Mouse (Mus musculus) Muller cell, postnatal 12 days (primary cell): Measurements from ENCODE around the gene Me1.

Source experiments
- DNase-seq: peaks from one replicate; pipeline ENCODE4 v3.0.0-alpha.2; 2015; ENCODE audit errors: inconsistent ontology term

The Me1 gene

DNA sequence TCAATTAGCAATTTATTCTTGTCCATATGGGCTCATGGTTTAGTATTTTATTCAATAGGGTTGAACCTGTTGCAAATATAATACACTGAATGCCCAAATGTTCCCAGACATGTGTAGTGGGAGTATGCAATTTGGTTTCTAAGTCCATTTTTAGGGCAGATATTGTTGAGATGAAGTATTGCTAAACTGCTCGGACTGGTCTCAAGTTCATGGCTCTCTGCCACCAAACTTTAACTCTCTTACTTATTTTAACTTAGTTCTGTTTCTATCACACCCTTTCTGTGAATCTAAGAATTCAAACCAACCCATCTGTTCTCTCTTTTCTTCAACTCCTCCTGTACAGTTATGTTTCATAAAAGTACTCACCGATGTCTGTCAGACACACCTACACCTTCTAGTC lies 35.4 kb downstream of the Me1 start:
- no peak for DNase-seq

DNA sequence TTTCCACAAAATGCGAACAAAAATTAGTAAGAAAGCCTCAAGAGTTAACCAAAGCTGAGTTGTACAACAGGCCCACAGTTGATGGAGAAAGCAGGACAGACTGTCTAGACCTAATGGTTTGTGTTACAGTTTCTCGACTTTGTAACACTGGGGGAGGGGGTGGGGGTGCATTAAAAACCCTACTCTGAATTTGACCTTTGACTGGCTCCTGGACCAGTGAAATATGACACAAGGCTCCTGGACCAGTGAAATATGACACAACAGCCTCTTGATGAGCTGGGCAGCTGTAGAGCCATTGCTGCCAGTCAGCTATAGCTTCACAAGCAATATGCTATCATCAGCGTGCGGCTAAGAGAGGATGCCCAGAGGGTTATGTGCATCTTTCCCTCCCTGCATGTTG lies 37.4 kb downstream of the Me1 start:
- DNase-seq = no peak

DNA sequence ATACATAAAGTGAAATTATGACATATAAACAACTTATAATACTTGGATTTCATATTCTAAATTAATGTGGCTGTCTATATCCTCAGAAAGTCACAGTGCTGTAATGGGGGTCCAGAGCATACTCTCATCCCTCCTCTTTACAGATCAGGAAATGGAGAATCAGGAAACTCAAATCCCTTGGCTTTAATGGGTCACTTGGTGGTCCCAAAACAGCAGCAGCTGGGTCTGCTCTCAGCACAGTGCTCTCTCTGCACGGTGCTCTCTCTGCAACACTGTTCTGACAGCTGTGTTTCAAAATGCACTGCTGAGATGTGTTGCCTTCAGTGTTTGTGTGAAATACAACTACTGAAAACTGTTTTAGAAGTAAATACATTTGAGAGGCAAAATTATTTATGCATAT lies 43.6 kb downstream of the Me1 start:
- no peak for DNase-seq

DNA sequence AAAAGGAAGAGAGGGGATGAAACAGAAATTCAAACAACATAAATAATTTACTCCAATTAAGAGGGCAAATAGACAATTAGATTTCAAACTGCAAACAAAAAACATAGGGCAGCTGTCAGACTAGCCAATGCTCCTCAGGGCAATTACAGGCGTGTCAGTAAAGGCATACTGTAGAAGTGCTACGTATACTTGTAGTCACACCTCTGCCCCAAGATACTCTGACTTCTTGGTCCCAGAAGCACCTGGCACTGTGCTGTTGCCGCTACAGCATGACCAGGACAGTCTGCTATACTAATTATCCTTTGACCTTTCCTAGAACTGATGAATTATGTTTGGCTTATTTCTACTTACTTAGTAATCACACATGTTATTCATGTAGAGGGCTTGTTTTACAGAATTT lies 44.5 kb downstream of the Me1 start:
- no peak for DNase-seq

DNA sequence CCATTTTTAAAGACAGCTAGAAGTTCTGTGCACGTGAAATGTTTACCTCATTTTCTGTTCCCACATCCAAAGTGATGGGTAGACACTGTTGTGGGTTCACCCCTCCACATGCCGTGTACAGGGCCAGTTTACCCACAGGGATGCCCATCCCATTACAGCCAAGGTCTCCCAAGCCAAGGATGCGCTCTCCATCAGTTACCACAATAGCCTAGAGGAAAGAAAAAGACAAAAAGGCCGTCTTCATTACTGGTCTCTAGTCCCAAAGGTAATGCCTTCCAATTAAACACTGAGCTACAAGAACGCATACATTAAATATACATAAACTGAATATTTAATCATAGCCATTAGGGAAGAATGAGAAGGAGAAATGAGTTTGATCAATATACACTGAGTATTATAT lies 44.9 kb downstream of the Me1 start:
- DNase-seq = no peak

DNA sequence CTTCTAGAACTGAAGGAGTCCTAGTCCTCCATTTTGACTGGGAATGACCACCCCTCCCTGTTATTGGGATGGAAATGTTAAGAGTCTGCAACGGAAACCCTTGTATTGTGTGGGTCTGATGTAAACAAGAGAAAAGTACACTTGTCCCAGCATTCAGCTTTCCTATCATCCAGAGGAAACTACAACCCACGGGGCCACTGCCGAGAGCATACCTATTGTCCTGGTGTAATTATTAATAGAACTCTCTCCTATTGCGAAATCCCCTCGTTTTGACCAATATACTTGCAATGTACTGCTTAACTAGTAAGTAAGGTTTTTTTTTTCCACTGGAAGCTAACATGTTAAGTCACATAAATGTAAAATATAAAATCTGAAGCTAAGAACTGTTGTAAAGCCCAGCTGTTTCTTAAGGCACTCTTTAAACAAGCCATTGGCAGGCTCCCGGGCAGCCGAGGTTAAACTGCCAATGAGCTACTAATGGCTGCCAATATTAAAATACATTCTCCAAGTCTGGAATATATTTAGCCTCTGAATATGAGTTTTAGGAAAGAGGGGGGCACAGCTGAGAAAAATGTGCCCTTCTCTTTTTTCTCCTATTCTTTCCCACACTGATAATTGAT lies 47.7 kb downstream of the Me1 start:
- no peak for DNase-seq

DNA sequence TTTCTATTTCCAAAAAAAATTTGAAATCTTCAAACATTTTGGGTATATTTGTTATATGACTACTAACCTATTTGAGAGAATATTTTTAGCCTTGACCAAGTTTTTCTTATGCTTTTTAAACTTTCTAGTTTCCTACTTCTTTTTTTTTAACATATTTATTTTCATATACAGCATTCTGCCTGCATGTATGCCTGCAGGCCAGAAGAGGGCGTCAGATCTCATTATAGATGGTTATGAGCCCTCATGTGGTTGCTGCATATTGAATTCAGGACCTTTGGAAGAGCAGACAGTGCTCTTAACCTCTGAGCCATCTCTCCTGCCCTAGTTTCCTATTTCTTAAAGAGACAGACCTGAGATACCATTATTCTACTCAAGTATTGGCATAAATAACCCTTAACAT lies 48.9 kb downstream of the Me1 start:
- no peak for DNase-seq

DNA sequence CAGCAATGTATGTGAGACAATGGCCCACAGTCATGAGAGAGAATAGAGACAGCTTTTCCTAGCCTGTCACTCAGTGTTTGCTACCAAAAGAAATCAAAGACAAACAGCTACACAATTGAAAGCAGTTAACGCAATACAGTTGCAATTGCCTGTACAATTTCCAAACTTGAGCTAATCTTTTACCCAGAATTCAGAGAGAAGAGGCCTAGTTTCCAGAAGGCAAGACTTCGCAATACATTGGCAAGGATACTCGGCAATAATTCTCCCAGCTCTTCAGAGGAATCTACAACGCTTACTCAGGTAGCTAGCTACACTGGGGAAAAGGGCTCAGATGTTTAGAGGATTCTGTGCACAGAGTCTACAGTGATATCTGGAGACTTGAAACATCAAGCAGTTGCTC lies 52.3 kb downstream of the Me1 start:
- no peak for DNase-seq

DNA sequence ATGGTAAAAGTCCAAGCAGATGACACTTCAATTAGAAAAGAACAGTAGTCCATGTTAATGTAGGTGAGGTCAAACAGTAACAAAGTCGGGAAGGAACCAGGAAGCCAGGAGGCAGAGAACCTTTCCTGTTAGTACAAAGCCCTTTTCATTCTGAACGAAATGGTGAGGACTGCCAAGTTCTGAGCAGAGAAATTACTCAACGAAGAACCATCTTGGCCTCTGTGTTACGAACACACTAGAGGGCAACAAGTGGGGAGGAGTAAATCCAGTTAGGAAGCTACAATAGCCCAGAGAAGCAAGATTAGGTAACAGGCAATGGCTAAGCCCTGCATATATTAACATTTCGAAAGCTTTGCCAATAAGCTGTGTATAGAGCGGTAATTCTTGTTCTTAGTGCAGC lies 57.0 kb downstream of the Me1 start:
- peak; percentile 58 for DNase-seq

DNA sequence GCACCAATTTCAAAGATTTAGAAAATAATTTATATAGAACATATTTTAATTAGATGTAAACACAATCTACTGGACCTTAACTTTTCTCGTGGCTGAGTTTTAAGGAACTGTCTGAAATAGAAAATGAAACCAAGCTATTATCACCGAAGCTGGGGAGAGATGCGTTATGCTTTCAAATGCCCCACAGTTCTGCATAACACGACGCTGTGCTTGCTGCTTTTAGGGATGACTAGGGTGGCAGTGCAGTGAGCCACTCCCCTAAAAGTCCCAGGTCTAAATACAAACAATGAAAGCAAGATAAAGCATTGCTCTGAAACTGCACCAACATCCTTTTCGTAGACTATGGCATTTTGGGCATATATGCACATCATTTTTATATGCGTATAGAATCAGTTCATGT lies 64.6 kb downstream of the Me1 start:
- no peak for DNase-seq

DNA sequence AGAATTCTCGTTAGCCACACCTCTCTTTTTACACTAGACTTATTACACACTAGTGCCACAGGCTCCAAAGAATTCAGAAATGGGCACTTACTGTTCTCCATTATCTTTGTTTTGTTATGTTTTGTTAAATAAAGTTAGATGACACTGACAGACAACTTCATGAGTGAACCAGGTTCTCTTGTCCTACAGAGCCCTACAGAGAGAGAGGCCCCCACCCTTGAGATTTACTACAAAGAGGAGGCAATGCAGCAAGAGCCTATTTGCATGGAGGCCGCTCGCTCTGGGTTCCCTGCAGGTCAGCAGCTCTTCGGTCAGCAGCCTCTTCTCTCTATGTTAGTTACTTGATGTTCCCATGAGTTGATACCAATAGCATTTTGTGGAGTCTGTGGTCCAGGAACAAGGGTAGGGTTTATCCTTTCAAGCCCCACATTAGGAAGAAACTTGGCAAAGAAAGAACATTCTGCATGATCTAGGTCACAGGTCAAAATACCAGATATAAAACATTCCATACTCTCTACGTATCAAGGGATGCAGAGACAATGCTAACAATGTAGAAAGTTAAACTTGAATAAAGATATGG lies 65.3 kb downstream of the Me1 start:
- peak; percentile 62 for DNase-seq

DNA sequence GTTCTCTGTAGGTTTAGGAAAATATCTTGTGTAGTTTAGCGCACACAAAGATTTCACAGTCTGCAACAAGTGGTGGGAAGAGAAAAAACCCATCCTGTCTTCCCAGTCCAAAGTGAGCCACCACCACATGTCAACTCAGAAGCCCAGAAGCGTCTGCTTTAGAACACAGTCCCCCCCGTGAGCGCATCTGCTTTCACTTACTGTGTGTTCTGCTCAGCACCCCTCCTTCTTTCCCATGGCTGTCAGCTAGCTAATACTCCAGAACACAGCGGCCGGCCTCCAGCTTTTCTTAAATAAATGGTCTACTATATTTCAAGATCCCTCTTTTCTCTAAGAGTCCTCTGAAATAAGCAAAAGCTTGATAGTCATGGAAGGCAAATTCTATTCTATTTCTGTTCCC lies 66.4 kb downstream of the Me1 start:
- DNase-seq = no peak

DNA sequence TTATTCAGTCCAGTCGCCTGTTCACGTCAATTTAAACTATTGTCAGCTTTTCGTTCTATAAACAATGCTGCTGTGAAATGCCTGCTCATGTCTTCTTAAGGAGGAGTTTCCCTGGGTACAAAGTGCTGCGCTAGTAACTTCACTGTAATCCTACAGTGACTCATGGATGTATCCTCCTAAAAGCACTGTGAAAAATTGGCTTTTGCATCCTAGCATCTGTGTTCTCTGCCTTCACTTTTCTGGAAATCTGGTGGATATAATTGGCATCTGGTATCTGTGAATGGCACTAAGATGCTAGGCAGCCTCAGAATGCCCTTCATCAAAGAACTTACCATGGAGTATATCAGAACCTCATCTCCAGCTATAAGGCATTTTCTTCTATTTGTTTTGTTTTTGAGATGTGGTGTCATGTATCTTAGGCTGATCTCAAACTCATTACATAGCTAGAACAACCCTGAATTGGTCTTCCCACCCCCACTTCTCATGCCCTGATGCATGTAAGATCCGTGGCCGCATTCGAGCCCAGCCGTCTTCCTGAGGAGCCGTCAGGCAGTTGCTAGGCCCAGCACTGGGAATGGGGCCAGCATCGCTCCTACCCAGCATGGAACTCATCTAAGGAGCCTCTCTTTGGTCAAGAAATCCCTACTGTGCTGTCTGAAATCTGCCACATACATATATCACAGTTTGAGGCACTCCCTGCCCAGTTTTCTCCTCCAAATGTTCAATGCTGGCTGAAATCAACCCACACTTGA lies 67.8 kb downstream of the Me1 start:
- no peak for DNase-seq

DNA sequence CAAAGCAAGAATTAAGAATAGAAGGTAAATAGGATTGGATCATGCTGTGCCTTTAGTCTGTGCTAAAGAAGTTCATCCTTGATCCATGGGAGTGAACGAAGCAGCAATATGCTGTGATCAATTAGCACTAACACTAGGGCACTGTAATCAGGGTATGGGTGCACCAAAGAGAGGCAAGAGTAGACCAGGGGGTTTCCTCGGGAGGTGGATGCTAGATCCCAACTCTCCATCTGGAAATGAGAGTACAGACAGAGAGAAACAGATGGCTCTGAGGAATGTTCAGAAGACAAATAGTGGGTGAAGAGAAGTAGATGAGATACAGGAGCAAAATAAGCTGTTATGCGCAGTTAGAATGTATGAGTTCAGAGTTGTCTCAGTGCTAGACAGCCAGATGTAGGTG lies 68.8 kb downstream of the Me1 start:
- no peak for DNase-seq

DNA sequence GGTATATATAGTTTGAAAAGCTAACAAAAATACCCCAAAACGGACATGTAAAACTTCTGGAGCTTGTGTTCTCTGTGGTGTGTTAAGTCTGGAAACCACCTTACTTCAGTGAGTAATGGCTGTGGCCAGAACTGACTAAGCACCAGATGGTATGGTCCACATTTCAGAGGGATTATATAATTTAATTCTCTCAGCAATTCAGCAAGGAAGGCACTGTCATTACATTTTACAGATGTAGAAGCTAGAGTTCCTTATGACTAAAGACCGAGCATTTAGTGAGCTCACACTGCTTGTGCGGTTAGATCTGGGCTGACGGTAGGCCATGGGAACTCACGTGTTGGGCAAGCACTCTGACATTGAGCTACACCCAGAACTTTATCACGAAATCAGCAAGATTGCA lies 71.0 kb downstream of the Me1 start:
- no peak for DNase-seq

DNA sequence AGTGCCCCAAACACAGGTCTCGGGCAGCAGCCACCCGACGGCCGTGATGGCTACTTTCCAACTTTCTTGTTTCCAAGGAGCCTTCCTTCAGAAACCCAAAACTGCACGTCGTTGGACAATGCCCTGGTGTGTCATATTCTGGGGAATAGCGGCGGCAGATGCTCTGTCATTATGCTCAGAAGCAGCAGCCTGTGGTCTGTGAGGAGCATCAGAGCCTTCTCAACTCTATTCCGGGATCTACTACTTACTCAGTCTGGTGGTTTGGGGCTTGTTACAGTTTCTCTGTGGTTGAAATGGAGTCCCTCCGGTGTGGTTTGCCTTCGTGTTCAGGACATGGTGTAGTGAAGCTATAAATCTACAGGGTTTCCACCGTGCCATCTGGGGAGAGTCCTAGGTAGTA lies 71.7 kb downstream of the Me1 start:
- DNase-seq = no peak

DNA sequence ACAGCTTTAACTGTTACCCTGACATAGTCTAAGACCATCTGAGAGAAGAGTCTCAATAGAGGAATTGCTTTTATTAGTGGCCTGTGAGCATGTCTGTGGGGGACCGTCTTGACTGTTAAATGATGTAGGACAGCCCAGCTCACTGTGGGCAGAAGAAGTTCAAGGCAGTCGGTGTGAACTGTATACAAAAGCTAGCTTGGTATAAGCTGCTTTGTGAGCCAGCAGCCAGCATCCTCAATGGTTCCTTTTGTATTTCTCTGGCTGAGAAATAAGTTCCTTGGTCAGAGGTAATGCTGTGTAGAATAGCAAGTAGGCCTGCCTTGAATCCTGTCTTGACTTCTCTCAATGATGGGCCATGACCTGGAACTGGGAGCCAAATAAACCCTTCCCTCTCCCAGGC lies 73.7 kb downstream of the Me1 start:
- DNase-seq = no peak

DNA sequence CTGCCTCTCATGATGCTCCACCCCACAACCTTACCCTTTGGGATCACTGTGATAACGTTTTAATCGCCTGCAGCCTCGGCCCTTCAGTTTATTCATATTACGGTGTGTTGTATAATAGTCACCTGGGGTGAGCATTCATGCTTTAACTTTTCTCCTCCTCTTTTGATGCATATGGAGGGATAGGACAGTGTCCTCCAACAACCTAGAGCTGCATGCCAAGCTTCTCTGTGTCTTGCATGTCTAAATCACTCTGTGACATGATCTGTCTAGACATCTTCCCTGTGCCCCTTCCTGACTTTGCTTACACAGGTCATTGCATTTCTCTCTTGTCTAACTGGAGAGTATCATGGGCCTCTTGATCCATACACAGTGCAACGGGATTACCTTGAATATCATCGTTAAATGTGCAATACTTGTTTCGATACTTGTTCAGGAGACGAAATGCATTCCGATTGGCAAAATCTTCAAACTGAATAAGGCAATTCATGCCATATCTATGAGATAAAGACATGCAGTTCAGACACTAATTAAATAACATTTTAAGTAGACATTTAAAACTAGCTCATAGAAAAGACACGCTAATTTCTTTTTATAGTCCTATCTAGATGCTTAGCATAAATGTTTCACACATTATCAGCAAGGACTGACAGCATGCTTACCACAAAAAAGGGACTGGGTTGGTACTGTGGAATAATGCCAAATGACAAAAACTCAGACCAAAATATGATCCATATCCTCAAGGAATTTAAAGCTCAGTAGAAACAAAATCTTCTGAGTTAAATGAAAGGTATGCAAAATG lies 76.2 kb downstream of the Me1 start:
- DNase-seq = no peak

DNA sequence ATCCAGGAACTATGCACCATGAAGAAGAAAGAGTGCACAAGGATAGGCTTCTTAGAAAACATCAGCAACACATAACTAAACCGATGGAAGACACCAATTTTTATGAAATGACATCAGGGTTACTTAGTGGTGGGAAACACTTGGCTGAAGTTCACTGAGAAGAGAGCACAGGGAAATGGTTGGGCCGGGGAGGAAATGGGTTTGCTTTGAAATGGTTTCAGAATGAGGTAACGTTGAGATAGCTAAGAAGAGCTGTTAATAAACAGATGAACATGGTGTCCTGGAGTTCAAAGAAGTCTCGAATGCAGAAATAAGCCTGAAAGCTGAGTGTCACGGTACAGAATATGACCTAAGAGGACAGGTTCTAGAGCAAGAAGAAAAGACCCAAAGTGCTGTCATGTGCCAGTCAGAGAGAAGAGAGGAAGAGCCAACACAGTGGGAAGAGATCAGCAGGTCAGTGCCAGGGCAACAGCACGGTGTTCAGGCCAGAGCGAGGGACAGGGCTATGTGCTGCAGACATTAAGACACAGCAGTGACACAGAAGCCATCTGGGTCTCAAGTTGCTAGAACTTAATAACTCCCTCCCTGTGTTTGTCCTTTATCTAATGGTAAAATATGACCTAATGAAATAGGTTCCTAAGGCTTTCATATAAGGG lies 77.8 kb downstream of the Me1 start:
- no peak for DNase-seq

DNA sequence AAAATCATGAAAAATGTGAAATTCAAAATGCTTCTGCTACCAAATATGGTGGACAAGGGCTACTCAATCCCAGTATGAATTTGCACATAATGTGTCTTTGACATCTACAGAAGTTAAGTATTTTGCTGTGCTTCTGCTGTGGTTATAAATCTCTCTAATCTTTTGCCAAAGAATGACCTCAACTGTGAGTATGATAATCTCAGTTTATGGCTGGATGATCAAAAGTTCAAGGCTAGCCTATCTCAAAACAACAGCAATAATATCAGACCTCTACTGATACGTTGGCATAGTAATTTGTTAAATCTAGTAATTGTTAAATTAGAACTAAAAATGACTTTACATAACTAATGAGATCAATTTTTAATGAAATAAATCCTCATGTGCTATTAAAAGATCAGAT lies 80.0 kb downstream of the Me1 start:
- DNase-seq = no peak

DNA sequence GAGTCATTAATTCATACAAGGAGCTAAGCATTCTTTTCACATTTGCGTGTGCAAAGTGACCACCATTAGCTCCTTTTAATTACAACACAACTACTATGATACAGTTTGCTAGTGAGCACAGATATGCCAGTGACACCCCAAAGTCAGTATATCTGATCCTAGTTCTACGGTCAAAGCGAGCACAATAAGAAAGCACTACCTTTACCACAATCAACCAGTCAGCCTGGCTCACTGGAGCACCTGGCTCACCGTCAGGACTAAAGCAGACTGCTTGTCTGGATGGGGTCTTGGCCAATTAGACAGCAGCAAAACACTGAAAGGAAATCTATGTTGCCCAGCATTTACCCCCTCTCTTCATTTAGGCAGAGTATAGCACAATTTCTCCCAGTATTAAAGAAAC lies 83.7 kb downstream of the Me1 start:
- no peak for DNase-seq

DNA sequence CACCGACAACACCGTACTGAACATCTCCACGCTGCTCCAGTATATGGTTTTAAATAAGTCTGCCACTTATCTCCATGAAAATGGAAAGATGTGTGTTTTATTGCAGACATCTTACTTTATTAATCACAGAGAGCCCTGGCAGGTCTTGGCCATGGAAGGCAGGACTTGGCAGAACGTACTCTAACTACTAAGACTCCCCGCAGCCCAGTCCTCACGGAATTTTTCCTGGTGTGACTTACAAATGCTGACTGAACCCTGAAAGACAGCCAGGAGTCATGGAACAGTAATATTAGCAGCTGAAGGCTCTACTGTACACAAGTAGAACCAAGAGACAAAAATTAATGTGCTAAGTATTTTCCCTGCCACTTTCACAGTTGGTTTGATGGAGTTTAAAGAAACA lies 90.0 kb downstream of the Me1 start:
- DNase-seq = no peak
